Mouse (Mus musculus) MN1 (cell line): Measurements from ENCODE around the gene Rpl37.
A peak's percentile ranks its signal among the peaks of the same experiment; 100 is the strongest.
"Not testable (repeated sequence)": the region's sequence is repeated elsewhere in the genome, so short reads cannot be mapped to it uniquely, and the experiment has no call there.

ENCODE experiments used
- DNase-seq: peaks from one replicate; pipeline ENCODE4 v3.0.0-alpha.2; 2016; ENCODE audit warnings: low spot score

Gene Rpl37

GRCm38 (mm10) chr15:5126456-5126855, 10.0 kb downstream of the Rpl37 start:
- no peak for DNase-seq

DNA sequence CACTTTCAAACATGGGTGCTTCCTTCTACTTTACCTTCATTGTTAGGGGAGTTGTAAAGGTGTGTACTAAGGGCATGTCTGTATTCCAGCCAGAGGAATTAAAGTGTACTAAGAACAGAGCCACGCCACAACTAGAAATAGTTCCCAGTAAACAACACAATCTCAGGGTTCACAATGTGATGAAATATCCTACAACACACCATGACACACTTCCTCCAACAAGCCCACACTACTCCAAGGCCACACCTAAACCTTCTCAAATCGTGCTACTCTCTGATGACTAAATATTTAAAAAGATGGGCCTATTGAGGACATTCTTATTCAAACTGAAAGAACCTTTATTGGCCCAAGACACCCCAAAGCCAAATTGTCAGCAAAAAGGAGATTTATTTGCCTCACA, 11.0 kb downstream of the Rpl37 start:
- no peak for DNase-seq

GRCm38 (mm10) chr15:5128176-5128940, 11.9 kb downstream of the Rpl37 start:
- peak; percentile 85 for DNase-seq

DNA sequence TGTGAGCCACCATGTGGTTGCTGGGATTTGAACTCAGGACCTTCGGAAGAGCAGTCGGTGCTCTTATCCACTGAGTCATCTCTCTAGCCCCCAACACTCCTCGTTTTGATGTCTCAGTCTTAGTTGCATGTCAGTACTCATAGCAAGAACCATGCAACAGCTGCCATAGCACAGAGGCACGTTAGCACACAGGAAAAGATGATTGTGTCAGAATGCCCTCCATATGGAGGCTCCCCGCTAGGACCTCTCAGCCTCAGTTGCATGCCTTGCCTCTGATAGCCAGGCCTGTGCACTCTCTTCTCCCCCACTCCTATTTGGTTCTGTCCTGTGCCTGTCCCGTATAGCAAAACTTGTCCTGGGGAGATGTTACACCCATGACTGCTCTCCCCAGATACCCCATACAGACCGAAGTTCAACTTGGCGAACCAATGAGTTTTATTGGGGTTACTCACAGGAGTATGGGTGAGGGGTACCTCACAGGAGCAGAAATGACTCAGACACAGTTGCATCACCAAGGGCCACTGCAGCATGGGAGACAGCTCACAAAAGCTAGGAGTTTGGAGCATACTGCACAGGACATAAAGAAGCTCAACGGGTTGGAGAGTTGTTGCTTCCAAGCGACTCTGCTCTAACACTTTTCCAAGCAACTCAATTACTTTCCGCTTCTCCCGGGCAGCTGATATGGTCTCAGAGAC, 12.8 kb downstream of the Rpl37 start:
- DNase-seq: no peak

GRCm38 (mm10) chr15:5130887-5131668, 14.6 kb downstream of the Rpl37 start:
- DNase-seq: not testable (repeated sequence)

DNA sequence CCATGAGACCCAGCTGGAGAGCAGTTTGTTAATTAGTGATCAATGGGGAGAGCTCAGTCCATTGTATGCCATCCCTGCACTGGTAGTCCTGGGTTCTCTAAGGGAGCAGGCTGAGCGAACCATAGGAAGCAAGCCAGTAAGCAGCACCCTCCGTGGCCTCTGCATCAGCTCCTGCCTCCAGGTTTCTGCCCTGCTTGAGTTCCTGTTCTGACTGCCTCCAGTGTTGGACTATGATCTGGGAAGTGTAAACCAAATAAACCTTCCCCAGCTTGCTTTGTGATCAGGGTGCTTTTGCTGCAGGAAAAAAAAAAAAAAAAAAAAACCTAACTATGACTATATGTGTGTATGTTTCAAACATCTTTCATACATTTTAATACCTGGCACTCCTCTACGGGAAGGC, 16.9 kb downstream of the Rpl37 start:
- no peak for DNase-seq

DNA sequence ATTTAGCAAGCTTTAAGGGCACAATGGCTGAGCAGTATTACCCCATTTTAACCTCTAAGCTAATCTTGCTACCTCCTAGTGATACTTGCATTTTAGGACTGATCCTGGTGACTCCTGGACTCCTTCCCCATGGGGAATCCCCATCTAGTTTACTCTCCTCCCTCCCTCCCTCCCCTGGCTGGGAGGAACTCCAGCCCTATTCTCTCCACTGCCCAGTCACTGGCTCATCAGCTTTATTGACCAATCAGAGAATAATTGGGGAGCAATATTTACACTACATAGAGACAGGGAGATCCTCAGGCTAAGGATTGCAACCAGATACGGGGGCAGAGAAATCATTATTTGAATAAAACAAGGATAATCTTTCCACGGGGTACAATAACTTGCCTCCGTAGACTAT, 17.7 kb downstream of the Rpl37 start:
- no peak for DNase-seq

- DNase-seq: no peak
Observed at GRCm38 (mm10) chr15:5134945-5135483, 18.6 kb downstream of the Rpl37 start.

GRCm38 (mm10) chr15:5138021-5138856, 21.8 kb downstream of the Rpl37 start:
- peak; percentile 66 for DNase-seq

DNA sequence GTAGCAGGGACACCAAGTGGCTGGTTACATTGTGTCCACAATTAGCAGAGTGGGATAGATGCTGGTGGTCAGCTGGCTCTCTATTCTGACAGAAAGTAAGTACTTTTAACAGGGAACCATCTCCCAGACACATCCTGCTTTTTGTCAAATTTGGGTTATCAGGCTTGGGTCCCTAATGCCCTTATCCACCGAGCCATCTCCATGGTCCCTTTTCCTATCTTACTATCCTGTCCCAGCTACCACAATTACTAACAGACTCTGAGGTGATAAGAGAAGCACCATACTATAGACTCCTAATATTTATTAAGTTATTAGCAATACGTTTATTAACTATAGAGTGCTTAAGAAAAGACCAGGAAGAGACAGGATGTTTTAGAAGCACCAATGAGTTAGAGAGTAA, 22.9 kb downstream of the Rpl37 start:
- no peak for DNase-seq

DNA sequence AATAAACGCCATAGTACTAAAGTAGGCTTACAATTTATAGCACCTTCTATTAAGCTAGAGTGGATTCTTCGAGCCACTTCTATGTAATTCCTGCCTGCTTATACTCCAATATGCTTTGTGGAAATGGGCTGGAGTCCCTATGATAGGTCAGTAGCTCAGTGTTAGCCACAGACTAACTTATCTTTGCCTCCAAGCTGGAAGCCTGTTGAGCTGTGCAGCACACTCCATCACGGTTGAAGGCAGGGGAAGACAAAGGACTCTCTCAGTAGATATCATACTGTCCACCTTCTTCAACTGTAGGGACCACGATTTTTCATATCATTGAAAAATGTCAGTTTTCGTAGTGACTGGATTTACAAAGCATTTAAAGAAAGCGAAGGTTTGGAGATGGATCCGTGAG, 23.4 kb downstream of the Rpl37 start:
- DNase-seq: no peak

DNA sequence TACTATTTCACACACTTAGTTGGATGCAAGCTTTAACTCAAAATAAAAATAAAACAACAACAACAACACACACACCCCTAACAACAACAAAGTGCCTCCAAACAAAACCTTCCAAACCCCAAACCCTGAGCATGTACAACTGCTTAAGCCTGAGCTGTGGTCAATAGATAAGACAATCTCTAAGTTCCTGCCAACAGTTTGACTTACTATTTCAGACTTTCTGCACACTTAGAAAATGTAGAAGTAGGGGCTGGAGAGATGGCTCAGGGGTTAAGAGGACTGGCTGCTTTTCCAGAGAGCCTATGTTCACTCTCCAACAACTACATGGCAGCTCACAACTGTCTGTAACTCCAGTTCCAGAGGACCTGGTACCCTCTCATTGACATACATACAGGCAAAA, 23.9 kb downstream of the Rpl37 start:
- DNase-seq: no peak

DNA sequence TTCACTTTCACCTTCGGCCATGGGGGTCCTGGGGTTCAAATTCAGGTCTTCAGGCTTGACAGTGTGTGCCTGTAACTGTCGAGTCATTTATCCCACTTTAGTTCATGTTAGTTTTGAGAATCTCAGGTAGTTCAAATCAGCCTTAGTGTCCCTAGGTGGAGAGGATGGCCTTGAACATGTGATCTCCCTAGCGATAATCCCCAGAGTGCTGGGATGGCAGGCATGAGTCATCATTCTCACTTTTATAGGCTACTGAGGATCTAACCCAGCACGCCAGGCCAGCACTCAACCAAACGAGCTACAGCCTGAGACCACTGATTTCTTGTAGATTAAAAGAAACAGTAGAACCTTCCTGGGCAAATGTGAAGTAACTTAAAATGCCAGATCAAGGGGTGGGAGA, 25.6 kb downstream of the Rpl37 start:
- DNase-seq: peak; percentile 40

- no peak for DNase-seq
Observed at GRCm38 (mm10) chr15:5142714-5143113, 26.3 kb downstream of the Rpl37 start.

DNA sequence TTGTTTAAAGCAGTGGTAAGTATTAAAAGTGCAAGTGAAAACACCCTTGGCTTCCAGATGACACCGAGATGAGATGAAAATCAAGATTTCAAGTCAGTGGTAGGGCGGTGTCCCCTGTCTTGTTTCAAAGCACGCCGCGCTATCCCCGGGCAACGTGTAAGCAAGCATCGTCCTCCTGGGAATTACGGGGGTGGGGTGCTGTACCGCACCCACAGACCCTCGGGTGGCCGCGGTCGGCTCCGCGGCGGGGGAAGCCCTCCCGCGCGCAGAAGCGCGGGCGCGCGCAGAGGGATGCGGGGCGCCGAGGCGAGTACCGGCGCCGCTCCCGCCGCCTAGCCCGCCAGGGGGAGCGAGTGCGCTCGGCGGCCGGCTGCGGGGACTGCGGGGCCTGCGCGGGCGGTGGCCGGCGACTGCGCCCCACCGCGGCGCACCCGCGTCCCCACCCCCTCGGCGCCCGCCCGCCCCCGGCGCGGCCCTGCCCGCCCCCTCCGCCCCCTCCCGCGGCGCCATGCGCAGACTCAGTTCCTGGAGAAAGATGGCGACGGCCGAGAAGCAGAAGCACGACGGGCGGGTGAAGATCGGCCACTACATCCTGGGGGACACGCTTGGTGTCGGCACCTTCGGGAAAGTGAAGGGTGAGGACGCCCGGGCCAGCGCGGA, 27.0 kb downstream of the Rpl37 start, which contains the start of gene Prkaa1:
Gene Prkaa1, plus strand, starts transcription at position 501 of the 660 bp plus-strand sequence.
- peak; percentile 87 for DNase-seq

GRCm38 (mm10) chr15:5144021-5144778, 27.8 kb downstream of the Rpl37 start:
- peak; percentile 82 for DNase-seq

DNA sequence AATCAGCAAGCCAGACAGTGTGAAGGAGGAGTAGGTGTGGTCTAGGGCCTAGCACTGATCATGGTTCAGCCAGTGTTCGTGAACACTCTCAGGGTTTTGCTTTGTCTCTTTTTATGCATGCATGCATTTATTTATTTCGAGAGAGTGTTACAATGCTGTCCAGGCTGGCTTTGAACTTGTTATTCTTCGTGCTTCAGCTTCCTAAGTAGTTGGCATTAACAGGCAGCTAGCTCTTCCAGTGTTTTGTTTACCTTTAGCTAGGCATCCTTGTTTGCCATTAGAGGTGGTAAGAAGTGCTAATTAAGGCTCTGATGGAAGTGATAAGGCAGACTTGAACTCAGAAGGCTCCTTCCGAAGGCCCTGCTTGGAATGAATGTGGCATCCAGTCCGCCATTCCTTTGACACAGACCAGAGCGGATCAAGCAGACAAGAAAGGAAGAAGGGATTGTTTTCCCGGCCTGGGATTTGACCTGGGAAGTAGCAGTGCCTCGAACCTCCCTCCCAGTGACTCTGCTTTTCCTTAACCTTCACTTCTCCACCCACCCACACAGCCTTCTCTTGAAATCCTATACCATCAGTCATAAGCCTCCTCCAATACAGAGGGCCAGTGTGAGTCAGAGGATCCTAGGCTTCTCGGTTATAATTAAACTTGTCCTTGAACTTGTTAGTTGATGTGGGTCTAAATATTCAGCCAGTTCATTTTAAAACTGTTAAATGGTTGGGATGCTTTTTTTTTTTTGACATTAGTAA, 28.9 kb downstream of the Rpl37 start:
- no peak for DNase-seq

- no peak for DNase-seq
Observed at GRCm38 (mm10) chr15:5149187-5149586, 32.7 kb downstream of the Rpl37 start.

GRCm38 (mm10) chr15:5152171-5152570, 35.7 kb downstream of the Rpl37 start:
- no peak for DNase-seq
